Mouse (Mus musculus): ENCODE results near the gene Fstl1. TPM values are rescaled to one million over a fixed set of nuclear protein-coding genes. Genes with fewer than 3 reads are reported as not detected.

Fstl1 gene
- polyA plus RNA-seq, 1 experiment from 2014 or later = 327 TPM

DNA sequence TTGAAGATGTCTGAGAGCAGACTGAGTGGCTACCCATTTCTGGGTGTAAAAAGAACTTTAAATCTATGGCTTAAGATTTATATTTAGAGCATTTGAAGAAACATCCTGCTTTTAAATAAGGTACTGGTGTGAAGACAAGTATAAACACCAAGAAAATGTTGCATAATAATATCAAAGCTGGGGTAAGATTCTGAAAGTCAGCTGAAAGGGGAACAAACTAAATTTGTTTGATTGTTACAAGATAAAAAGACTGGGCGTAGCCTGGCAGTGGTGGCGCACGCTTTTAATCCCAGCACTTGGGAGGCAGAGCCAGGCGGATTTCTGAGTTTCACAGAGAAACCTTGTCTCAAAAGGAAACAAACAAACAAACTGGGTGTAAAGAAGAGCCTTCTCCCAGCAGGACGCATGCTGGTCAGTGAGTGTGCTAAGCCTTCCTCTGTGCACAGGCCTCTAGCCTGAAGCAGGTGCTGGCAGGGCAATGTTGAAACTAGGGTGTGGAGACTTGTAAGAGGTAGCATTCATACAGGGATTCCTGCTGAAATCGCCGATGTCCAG, 102.4 kb downstream of the Fstl1 start:
- WGBS = 88% methylated on average over 7 of the region's 7 CpGs
- H3K9ac ChIP-seq = no peak overlapping the region
- ATAC-seq (ENCODE audit: insufficient read depth, low FRiP score, low read depth) = no peak
- H3K27ac ChIP-seq = no peak overlapping the region
- no peak overlapping the region for H3K4me3 ChIP-seq (replicated peaks)
- H3K9me3 ChIP-seq = no peaks in the 10 kb centered on the region
- H3K4me2 ChIP-seq = no peak overlapping the region
- H3K36me3 ChIP-seq = peaks cover 15% of the 10 kb centered on the region
- no peaks in the 10 kb centered on the region for H3K4me1 ChIP-seq
- H3K27me3 ChIP-seq (replicated peaks) = no peaks in the 10 kb centered on the region

- Histone ChIP-seq H3K4me3 (replicated peaks) (no peak overlapping the region), H3K27me3 (replicated peaks) (no peaks in the 10 kb centered on the region), H3K36me3 (peaks cover 15% of the 10 kb centered on the region), H3K9ac (no peak overlapping the region), H3K4me1 (no peaks in the 10 kb centered on the region), H3K9me3 (no peaks in the 10 kb centered on the region), H3K4me2 (no peak overlapping the region), H3K27ac (no peak overlapping the region)
- no peak for ATAC-seq (ENCODE audit: insufficient read depth, low FRiP score, low read depth)
- 91% methylated on average over 4 of the region's 4 CpGs for WGBS
These were observed 103.2 kb downstream of the Fstl1 start for GRCm38 (mm10) chr16:37879750-37880419.

DNA sequence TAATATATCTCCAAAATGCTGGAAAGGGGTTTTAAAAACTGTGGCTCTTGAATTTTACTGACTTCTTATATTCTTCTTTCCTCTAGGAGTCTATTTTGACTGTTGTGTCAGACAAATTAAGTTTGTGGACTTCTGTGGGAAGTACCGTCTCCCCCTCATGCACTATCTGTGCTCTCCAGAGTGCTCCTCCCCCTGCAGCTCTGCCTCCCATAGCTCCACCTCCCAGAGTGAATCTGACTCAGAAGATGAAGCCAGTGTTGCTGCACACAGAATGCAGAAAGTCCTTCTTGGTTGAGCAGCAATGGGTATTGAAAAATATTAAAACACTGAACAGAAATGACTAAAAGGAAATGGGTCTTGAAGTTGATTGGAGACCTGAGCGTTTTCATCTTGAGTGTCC, 104.5 kb downstream of the Fstl1 start:
- no peak overlapping the region for H3K4me2 ChIP-seq
- H3K9ac ChIP-seq = no peak overlapping the region
- H3K4me1 ChIP-seq = no peaks in the 10 kb centered on the region
- H3K4me3 ChIP-seq (replicated peaks) = no peak overlapping the region
- H3K9me3 ChIP-seq = no peaks in the 10 kb centered on the region
- WGBS = 71% methylated on average over 2 of the region's 2 CpGs
- H3K27me3 ChIP-seq (replicated peaks) = no peaks in the 10 kb centered on the region
- peaks cover 15% of the 10 kb centered on the region for H3K36me3 ChIP-seq
- ATAC-seq (ENCODE audit: insufficient read depth, low FRiP score, low read depth) = no peak
- no peak overlapping the region for H3K27ac ChIP-seq

Other genes with a start within 250 kb of the Fstl1 start
- gene Gtf2e1, start 237.1 kb upstream of the Fstl1 start, polyA plus RNA-seq (2015; fragmentation: Nextera tagmentation; extraction: Ambion mirVana) = 19.7 and 20.3 TPM in 2 replicates
- 22.1 and 22.5 TPM in 2 replicates for gene Rabl3, start 237.0 kb upstream of the Fstl1 start, polyA plus RNA-seq (2015; fragmentation: Nextera tagmentation; extraction: Ambion mirVana)
- gene Hgd, start 196.7 kb upstream of the Fstl1 start, polyA plus RNA-seq (2015; fragmentation: Nextera tagmentation; extraction: Ambion mirVana) = 2.1 and 3.4 TPM in 2 replicates
- gene Ndufb4, start 122.4 kb upstream of the Fstl1 start, polyA plus RNA-seq (2015; fragmentation: Nextera tagmentation; extraction: Ambion mirVana) = 68.0 and 70.7 TPM in 2 replicates
- gene Gm36028, start 84.3 kb downstream of the Fstl1 start, polyA plus RNA-seq (2015; fragmentation: Nextera tagmentation; extraction: Ambion mirVana) = 0.93 and 1.1 TPM in 2 replicates
- 50.1 and 54.3 TPM in 2 replicates for gene Lrrc58, start 91.5 kb downstream of the Fstl1 start, polyA plus RNA-seq (2015; fragmentation: Nextera tagmentation; extraction: Ambion mirVana)
- gene Gpr156, start 139.6 kb downstream of the Fstl1 start, polyA plus RNA-seq (2015; fragmentation: Nextera tagmentation; extraction: Ambion mirVana) = 0.18 and 0.22 TPM in 2 replicates

Data from stomach, embryonic 15.5 days (tissue).